Mouse (Mus musculus) stomach, postnatal 0 days (tissue): ENCODE results near the gene Itga9. TPM values are rescaled to one million over a fixed set of nuclear protein-coding genes. Genes with fewer than 3 reads are reported as not detected.
A peak's percentile ranks its signal among the peaks of the same experiment; 100 is the strongest.

Source experiments
- ATAC-seq: fragments of 200-750 bp; cut with Nextera tagmentation; 2 replicates; pipeline ENCODE4 v1.8.0; 2017; ENCODE audit not compliant: low FRiP score, low TSS enrichment
- DNase-seq: peaks from one replicate; pipeline ENCODE4 v3.0.0-alpha.2; 2016; ENCODE audit warnings: low spot score
- H3K27ac ChIP-seq: fragments of 300-500 bp; sonication (generic); replicated peaks from 2 replicates; pipeline ENCODE4 v1.5.1; 2014; ENCODE audit warnings: mild to moderate bottlenecking, control low read depth
- H3K27me3 ChIP-seq: fragments of 300-500 bp; sonication (generic); 2 replicates; pipeline ENCODE4 v1.6.1; 2014; ENCODE audit warnings: low read length; ENCODE audit not compliant: control insufficient read depth, insufficient read depth
- H3K36me3 ChIP-seq: fragments of 300-500 bp; sonication (generic); 2 replicates; pipeline ENCODE4 v1.6.1; 2014; ENCODE audit warnings: low read length, mixed read lengths; ENCODE audit not compliant: control insufficient read depth, insufficient read depth
- H3K4me1 ChIP-seq: fragments of 300-500 bp; sonication (generic); replicated peaks from 2 replicates; pipeline ENCODE4 v1.6.1; 2014; ENCODE audit warnings: antibody characterized with exemption; ENCODE audit not compliant: control insufficient read depth, insufficient read depth
- H3K4me2 ChIP-seq: fragments of 300-500 bp; sonication (generic); replicated peaks from 2 replicates; pipeline ENCODE4 v1.6.1; 2014; ENCODE audit warnings: low read depth, mild to moderate bottlenecking, control low read depth, moderate library complexity
- H3K4me3 ChIP-seq: fragments of 300-500 bp; sonication (generic); 2 replicates; pipeline ENCODE4 v1.5.1; 2014; ENCODE audit warnings: low read depth, low read length, control low read depth
- H3K9ac ChIP-seq: fragments of 300-500 bp; sonication (generic); 2 replicates; pipeline ENCODE4 v1.6.1; 2014; ENCODE audit warnings: mild to moderate bottlenecking, low read length, control low read depth, mixed read lengths
- H3K9me3 ChIP-seq: fragments of 300-500 bp; sonication (generic); 2 replicates; pipeline ENCODE4 v1.6.1; 2016; ENCODE audit warnings: low read length; ENCODE audit not compliant: control insufficient read depth
- CTCF ChIP-seq: IDR thresholded peaks from 2 replicates; pipeline ENCODE4 v1.5.1; 2016; ENCODE audit warnings: antibody characterized with exemption, low read depth, mild to moderate bottlenecking, moderate library complexity
- EP300 ChIP-seq: optimal IDR thresholded peaks from 2 replicates; pipeline ENCODE3; 2016; ENCODE audit warnings: antibody characterized with exemption
- WGBS: fragments of 180-500 bp; shearing (Covaris S2); extraction: QIAGEN DNeasy Blood & Tissue Kit; methylation state at CpG from one replicate; pipeline ENCODE4 v1.1.7; 2014; 5-methylcytosine and 5-hydroxymethylcytosine counted together
- polyA plus RNA-seq: library from polyadenylated mRNA; unstranded; fragments of >200 nt; fragmentation: Nextera tagmentation; extraction: Ambion mirVana; gene quantifications from 2 replicates; pipeline ENCODE4 v1.2.1, GENCODE M21; 2015

Itga9 gene
- polyA plus RNA-seq, 1 experiment from 2014 or later = 5.3 TPM

- H3K36me3 ChIP-seq = peaks cover 28% of the 10 kb centered on the region
- TF ChIP-seq CTCF (peak; percentile 32), EP300 (no peak)
- WGBS = 72% methylated on average over 4 of the region's 4 CpGs
Measured at GRCm38 (mm10) chr9:118570865-118571264, 35.6 kb upstream of the Itga9 start.

GRCm38 (mm10) chr9:118571701-118572100, 34.8 kb upstream of the Itga9 start:
- H3K4me3 ChIP-seq = no peak overlapping the region
- DNase-seq (no peak), ATAC-seq (no peak)
- H3K36me3 ChIP-seq = peaks cover 23% of the 10 kb centered on the region
- TF ChIP-seq CTCF (no peak), EP300 (no peak)
- H3K27ac ChIP-seq = no peak overlapping the region
- no peaks in the 10 kb centered on the region for H3K27me3 ChIP-seq
- H3K4me2 ChIP-seq = no peak overlapping the region
- H3K9ac ChIP-seq = no peak overlapping the region
- H3K4me1 ChIP-seq = no peaks in the 10 kb centered on the region
- no peaks in the 10 kb centered on the region for H3K9me3 ChIP-seq
- WGBS = 91% methylated on average over 4 of the region's 4 CpGs

More at GRCm38 (mm10) chr9:118570865-118571264, 35.6 kb upstream of the Itga9 start:
- Histone ChIP-seq H3K27ac (no peak overlapping the region), H3K9ac (no peak overlapping the region), H3K27me3 (no peaks in the 10 kb centered on the region), H3K9me3 (no peaks in the 10 kb centered on the region), H3K4me1 (no peaks in the 10 kb centered on the region), H3K4me2 (no peak overlapping the region), H3K4me3 (no peak overlapping the region)
- DNase-seq (no peak), ATAC-seq (no peak)

GRCm38 (mm10) chr9:118574911-118575310, 31.6 kb upstream of the Itga9 start:
- no peak overlapping the region for H3K4me3 ChIP-seq
- H3K9ac ChIP-seq = no peak overlapping the region
- TF ChIP-seq EP300 (no peak), CTCF (no peak)
- DNase-seq (no peak), ATAC-seq (no peak)
- peaks cover 12% of the 10 kb centered on the region; the same call in 1 of the 2 replicates for H3K36me3 ChIP-seq
- H3K27me3 ChIP-seq = no peaks in the 10 kb centered on the region
- no peak overlapping the region for H3K27ac ChIP-seq
- H3K4me1 ChIP-seq = no peaks in the 10 kb centered on the region
- 92% methylated on average over 5 of the region's 5 CpGs for WGBS
- H3K4me2 ChIP-seq = no peak overlapping the region
- no peaks in the 10 kb centered on the region for H3K9me3 ChIP-seq

GRCm38 (mm10) chr9:118580371-118580770, 26.1 kb upstream of the Itga9 start:
- WGBS = 62% methylated on average over 6 of the region's 6 CpGs
- H3K9me3 ChIP-seq = no peaks in the 10 kb centered on the region
- TF ChIP-seq CTCF = no peak
- TF ChIP-seq EP300 = no peak
- no peak overlapping the region for H3K4me2 ChIP-seq
- no peak overlapping the region for H3K9ac ChIP-seq
- H3K27me3 ChIP-seq = no peaks in the 10 kb centered on the region
- no peak overlapping the region for H3K27ac ChIP-seq
- peaks cover 6% of the 10 kb centered on the region; the same call in 1 of the 2 replicates for H3K36me3 ChIP-seq
- no peak overlapping the region for H3K4me3 ChIP-seq
- ATAC-seq (no peak), DNase-seq (no peak)
- H3K4me1 ChIP-seq = no peaks in the 10 kb centered on the region

- no peak overlapping the region for H3K27ac ChIP-seq
- no peaks in the 10 kb centered on the region for H3K27me3 ChIP-seq
- TF ChIP-seq CTCF = no peak
- no peak for TF ChIP-seq EP300
- H3K36me3 ChIP-seq = peaks cover 6% of the 10 kb centered on the region; the same call in 1 of the 2 replicates
- no peak overlapping the region for H3K9ac ChIP-seq
- ATAC-seq (no peak), DNase-seq (no peak)
- no peak overlapping the region for H3K4me3 ChIP-seq
- H3K4me1 ChIP-seq = no peaks in the 10 kb centered on the region
- H3K4me2 ChIP-seq = no peak overlapping the region
- WGBS = 65% methylated on average over 6 of the region's 6 CpGs
- H3K9me3 ChIP-seq = no peaks in the 10 kb centered on the region
Measured at GRCm38 (mm10) chr9:118582757-118583156, 23.7 kb upstream of the Itga9 start.

- H3K9me3 ChIP-seq = no peaks in the 10 kb centered on the region
- H3K4me3 ChIP-seq = no peak overlapping the region
- H3K4me2 ChIP-seq = no peak overlapping the region
- H3K36me3 ChIP-seq = peaks cover 6% of the 10 kb centered on the region; the same call in 1 of the 2 replicates
- H3K4me1 ChIP-seq = no peaks in the 10 kb centered on the region; the same call in 1 of the 2 replicates
- no peak for DNase-seq
- TF ChIP-seq CTCF = no peak
- no peak for TF ChIP-seq EP300
- no peak overlapping the region for H3K9ac ChIP-seq
- ATAC-seq = no peak
- 58% methylated on average over 1 of the region's 1 CpGs for WGBS
- no peak overlapping the region for H3K27ac ChIP-seq
- no peaks in the 10 kb centered on the region for H3K27me3 ChIP-seq
Measured at GRCm38 (mm10) chr9:118584838-118585237, 21.7 kb upstream of the Itga9 start.
